Comparison of ENCODE assay signal across 8 mouse cellular contexts in genomic region chr8:83653662-83654017, GRCm38 (mm10). TPM values are rescaled to one million over a fixed set of nuclear protein-coding genes. Genes with fewer than 3 reads are reported as not detected.
DNase-seq lines count a peak whose midpoint lies in the region; ATAC-seq and TF ChIP-seq lines count a peak whose summit lies in the region.

No protein-coding gene starts in this region.

- peak overlapping the region; percentile 85 for H3K4me2 ChIP-seq in limb, embryonic 15.5 days
- peak overlapping the region; percentile 83 for H3K4me2 ChIP-seq in stomach, embryonic 16.5 days (ENCODE audit: low read depth, low read length)

- no peak overlapping the region for H3K27ac ChIP-seq in testis, adult 2 months (ENCODE audit: control insufficient read depth, insufficient read depth, low read depth, low read length)
- H3K27ac ChIP-seq in limb, embryonic 15.5 days: peak overlapping the region; percentile 77
- peak overlapping the region; percentile 90 for H3K27ac ChIP-seq in stomach, embryonic 16.5 days (ENCODE audit: low read length)

- no peak for TF ChIP-seq POLR2A in testis, adult 2 months (IDR thresholded peaks at IDR 0.05; ENCODE audit: control insufficient read depth, low read depth, low read length)

- ATAC-seq in erythroblast, adult 5-6 weeks (replicated peaks; ENCODE audit: low FRiP score, poor library complexity, severe bottlenecking): no peak
- ATAC-seq in limb, embryonic 15.5 days (ENCODE audit: insufficient number of reproducible peaks, low FRiP score, low TSS enrichment, low read depth): no peak
- ATAC-seq in stomach, embryonic 16.5 days (ENCODE audit: insufficient read depth, low FRiP score): no peak

- no peak for TF ChIP-seq CTCF in testis, adult 2 months (IDR thresholded peaks at IDR 0.05; ENCODE audit: control insufficient read depth, insufficient read depth, insufficient replicate concordance, low read depth, low read length)

- H3K9me3 ChIP-seq in erythroblast, embryonic 14.5 days (ENCODE audit: control insufficient read depth, low read length): peaks cover 6% of the 10 kb centered on the region; the same call in 1 of the 2 replicates
- no peaks in the 10 kb centered on the region for H3K9me3 ChIP-seq in limb, embryonic 15.5 days
- H3K9me3 ChIP-seq in stomach, embryonic 16.5 days (replicated peaks; ENCODE audit: control insufficient read depth, low read length): no peaks in the 10 kb centered on the region

- H3K4me1 ChIP-seq in erythroblast, embryonic 14.5 days (ENCODE audit: control insufficient read depth): peaks cover 45% of the 10 kb centered on the region
- H3K4me1 ChIP-seq in testis, adult 2 months (ENCODE audit: control insufficient read depth, insufficient read depth, low read length): peaks cover 16% of the 10 kb centered on the region
- peaks cover 17% of the 10 kb centered on the region for H3K4me1 ChIP-seq in limb, embryonic 15.5 days
- H3K4me1 ChIP-seq in stomach, embryonic 16.5 days (ENCODE audit: control insufficient read depth, insufficient read depth, low read length): peaks cover 19% of the 10 kb centered on the region

- no peak for DNase-seq in testis, postnatal 14 days (ENCODE audit: low spot score)
- DNase-seq in MN1 (ENCODE audit: low spot score): no peak
- no peak for DNase-seq in layer of hippocampus, postnatal 25 days (ENCODE audit: extremely low spot score in 1 of 2, low spot score in 1 of 2)

- WGBS in limb, embryonic 15.5 days: 30% methylated on average over 10 of the region's 10 CpGs
- WGBS in stomach, embryonic 16.5 days: 29% methylated on average over 10 of the region's 10 CpGs

- peak overlapping the region; percentile 78 for H3K4me3 ChIP-seq in erythroblast, embryonic 14.5 days (replicated peaks)
- peak overlapping the region; percentile 88 for H3K4me3 ChIP-seq in testis, adult 2 months (ENCODE audit: control insufficient read depth, low read depth, low read length)
- peak overlapping the region; percentile 93 for H3K4me3 ChIP-seq in limb, embryonic 15.5 days
- peak overlapping the region; percentile 91 for H3K4me3 ChIP-seq in stomach, embryonic 16.5 days (replicated peaks; ENCODE audit: low read length)

- peak overlapping the region; percentile 68; the same call in 1 of the 2 replicates for H3K9ac ChIP-seq in limb, embryonic 15.5 days
- H3K9ac ChIP-seq in stomach, embryonic 16.5 days (ENCODE audit: low read length): peak overlapping the region; percentile 93

- peaks cover 22% of the 10 kb centered on the region for H3K36me3 ChIP-seq in erythroblast, embryonic 14.5 days (ENCODE audit: control insufficient read depth)
- no peaks in the 10 kb centered on the region for H3K36me3 ChIP-seq in testis, adult 2 months (ENCODE audit: control insufficient read depth, insufficient read depth, low read length)
- 0 out of 2 replicates have a peak, but pooled peaks cover 12% of the 10 kb centered on the region for H3K36me3 ChIP-seq in limb, embryonic 15.5 days
- no peaks in the 10 kb centered on the region for H3K36me3 ChIP-seq in stomach, embryonic 16.5 days (ENCODE audit: control insufficient read depth, insufficient read depth, low read length)

- H3K27me3 ChIP-seq in erythroblast, embryonic 14.5 days (ENCODE audit: control insufficient read depth): no peaks in the 10 kb centered on the region
- no peaks in the 10 kb centered on the region for H3K27me3 ChIP-seq in testis, adult 2 months (ENCODE audit: control insufficient read depth, insufficient read depth, low read length)
- no peaks in the 10 kb centered on the region for H3K27me3 ChIP-seq in limb, embryonic 15.5 days
- no peaks in the 10 kb centered on the region for H3K27me3 ChIP-seq in stomach, embryonic 16.5 days (ENCODE audit: control insufficient read depth, insufficient read depth, low read length)

RNA-seq across cellular contexts. Expression of gene Gipc1, which starts 1.2 kb away (rescaled TPM):
- 7.9 and 10.0 TPM in 2 replicates for polyA plus RNA-seq in erythroblast, embryonic 14.5 days (2012)
- total RNA-seq in erythroblast, adult 5-6 weeks (2015; ENCODE audit: low replicate concordance): 4.4 and 16.7 TPM in 2 replicates
- 5.2 and 8.6 TPM in 2 replicates for total RNA-seq in erythroblast, adult 5-6 weeks (2017; ENCODE audit: low replicate concordance)
- 12.1 and 12.2 TPM in 2 replicates for polyA plus RNA-seq in testis, adult 2 months (2012; rRNA removed)
- 182 and 187 TPM in 2 replicates for polyA plus RNA-seq in limb, embryonic 15.5 days (2015; fragmentation: Nextera tagmentation; extraction: Ambion mirVana)
- 190 TPM in 2 replicates for polyA plus RNA-seq in stomach, embryonic 16.5 days (2015; fragmentation: Nextera tagmentation; extraction: Ambion mirVana)
- 10 to 100 TPM; 67.7 to 69.2 TPM for total RNA-seq in layer of hippocampus, postnatal 25 days (2021)

RNA-seq across cellular contexts. Expression of gene Ptger1, which starts 12.8 kb away (rescaled TPM):
- 0.01 and 0.02 TPM in 2 replicates for polyA plus RNA-seq in erythroblast, embryonic 14.5 days (2012)
- total RNA-seq in erythroblast, adult 5-6 weeks (2015; ENCODE audit: low replicate concordance): 0.21 TPM in 1 of 2 replicates, not detected in the other
- total RNA-seq in erythroblast, adult 5-6 weeks (2017; ENCODE audit: low replicate concordance): 0.56 and 0.60 TPM in 2 replicates
- polyA plus RNA-seq in testis, adult 2 months (2012; rRNA removed): 0.51 and 0.59 TPM in 2 replicates
- polyA plus RNA-seq in limb, embryonic 15.5 days (2015; fragmentation: Nextera tagmentation; extraction: Ambion mirVana): 0.95 and 1.1 TPM in 2 replicates
- 5.7 and 6.3 TPM in 2 replicates for polyA plus RNA-seq in stomach, embryonic 16.5 days (2015; fragmentation: Nextera tagmentation; extraction: Ambion mirVana)
- total RNA-seq in layer of hippocampus, postnatal 25 days (2021): 1 to 10 TPM; 1.3 to 1.6 TPM

RNA-seq across cellular contexts. Expression of gene Pkn1, which starts 45.3 kb away (rescaled TPM):
- polyA plus RNA-seq in erythroblast, embryonic 14.5 days (2012): 1.2 and 1.7 TPM in 2 replicates
- 5.2 and 9.0 TPM in 2 replicates for total RNA-seq in erythroblast, adult 5-6 weeks (2015; ENCODE audit: low replicate concordance)
- 22.3 and 30.6 TPM in 2 replicates for total RNA-seq in erythroblast, adult 5-6 weeks (2017; ENCODE audit: low replicate concordance)
- 13.3 and 16.6 TPM in 2 replicates for polyA plus RNA-seq in testis, adult 2 months (2012; rRNA removed)
- 19.6 and 20.0 TPM in 2 replicates for polyA plus RNA-seq in limb, embryonic 15.5 days (2015; fragmentation: Nextera tagmentation; extraction: Ambion mirVana)
- 14.7 and 19.9 TPM in 2 replicates for polyA plus RNA-seq in stomach, embryonic 16.5 days (2015; fragmentation: Nextera tagmentation; extraction: Ambion mirVana)
- total RNA-seq in layer of hippocampus, postnatal 25 days (2021): 10 to 100 TPM; 42.2 to 57.6 TPM

RNA-seq across cellular contexts. Expression of gene Dnajb1, which starts 45.6 kb away (rescaled TPM):
- polyA plus RNA-seq in erythroblast, embryonic 14.5 days (2012): 20.5 and 20.7 TPM in 2 replicates
- 12.9 and 25.7 TPM in 2 replicates for total RNA-seq in erythroblast, adult 5-6 weeks (2015; ENCODE audit: low replicate concordance)
- total RNA-seq in erythroblast, adult 5-6 weeks (2017; ENCODE audit: low replicate concordance): 15.6 and 19.5 TPM in 2 replicates
- polyA plus RNA-seq in testis, adult 2 months (2012; rRNA removed): 203 and 207 TPM in 2 replicates
- polyA plus RNA-seq in limb, embryonic 15.5 days (2015; fragmentation: Nextera tagmentation; extraction: Ambion mirVana): 78.5 and 79.1 TPM in 2 replicates
- polyA plus RNA-seq in stomach, embryonic 16.5 days (2015; fragmentation: Nextera tagmentation; extraction: Ambion mirVana): 69.6 and 74.3 TPM in 2 replicates
- 10 to 100 TPM; 30.0 to 40.0 TPM for total RNA-seq in layer of hippocampus, postnatal 25 days (2021)

RNA-seq across cellular contexts. Expression of gene Tecr, which starts 45.9 kb away (rescaled TPM):
- polyA plus RNA-seq in erythroblast, embryonic 14.5 days (2012): 33.6 and 58.0 TPM in 2 replicates
- 130 and 150 TPM in 2 replicates for total RNA-seq in erythroblast, adult 5-6 weeks (2015; ENCODE audit: low replicate concordance)
- 47.5 and 77.4 TPM in 2 replicates for total RNA-seq in erythroblast, adult 5-6 weeks (2017; ENCODE audit: low replicate concordance)
- polyA plus RNA-seq in testis, adult 2 months (2012; rRNA removed): 159 and 173 TPM in 2 replicates
- 544 and 583 TPM in 2 replicates for polyA plus RNA-seq in limb, embryonic 15.5 days (2015; fragmentation: Nextera tagmentation; extraction: Ambion mirVana)
- polyA plus RNA-seq in stomach, embryonic 16.5 days (2015; fragmentation: Nextera tagmentation; extraction: Ambion mirVana): 503 and 554 TPM in 2 replicates
- 100 to 1,000 TPM; 510 to 556 TPM for total RNA-seq in layer of hippocampus, postnatal 25 days (2021)

Comparison
In these comparisons a context has a peak if more than half of its experiments do, and no peak if none do; other contexts are left out.
1. RNA of gene Gipc1, which starts 1.2 kb away (polyA plus RNA-seq): 190 TPM in stomach, embryonic 16.5 days and 182 to 187 TPM in limb, embryonic 15.5 days; 12.1 to 12.2 TPM in testis, adult 2 months and 7.9 to 10.0 TPM in erythroblast, embryonic 14.5 days; every median in the first group is over 10 times any median in the second.
2. Peak in every context shown above with its lines, with median percentiles within 50 percentile points of each other: H3K4me3 ChIP-seq.